Mouse (Mus musculus) testis, postnatal 14 days (tissue): ENCODE measurements around the gene Rpp30.

Experiments
- DNase-seq: peaks from one replicate; pipeline ENCODE4 v3.0.0; 2021; ENCODE audit warnings: low spot score

Gene Rpp30

DNA sequence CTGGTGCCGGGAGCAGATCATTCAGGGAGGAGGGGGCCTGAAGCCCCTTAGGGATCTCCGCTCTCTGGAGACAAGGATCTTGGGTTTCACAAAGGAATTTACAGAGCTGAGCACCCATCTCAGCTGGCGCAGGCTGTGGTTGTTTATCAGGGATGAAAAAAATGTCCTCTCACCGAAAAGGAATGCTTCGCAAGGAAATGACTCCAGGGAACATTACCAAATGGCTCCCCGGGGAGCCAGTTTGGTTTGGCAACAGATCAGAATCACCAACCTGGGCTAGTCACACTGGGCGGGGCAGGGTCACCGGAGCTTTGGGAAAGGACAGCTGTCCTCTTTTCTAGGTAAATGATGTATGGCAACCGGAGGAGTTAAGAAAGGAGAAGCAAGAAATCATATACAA is 45.7 kb downstream of the Rpp30 start:
- no peak for DNase-seq

DNA sequence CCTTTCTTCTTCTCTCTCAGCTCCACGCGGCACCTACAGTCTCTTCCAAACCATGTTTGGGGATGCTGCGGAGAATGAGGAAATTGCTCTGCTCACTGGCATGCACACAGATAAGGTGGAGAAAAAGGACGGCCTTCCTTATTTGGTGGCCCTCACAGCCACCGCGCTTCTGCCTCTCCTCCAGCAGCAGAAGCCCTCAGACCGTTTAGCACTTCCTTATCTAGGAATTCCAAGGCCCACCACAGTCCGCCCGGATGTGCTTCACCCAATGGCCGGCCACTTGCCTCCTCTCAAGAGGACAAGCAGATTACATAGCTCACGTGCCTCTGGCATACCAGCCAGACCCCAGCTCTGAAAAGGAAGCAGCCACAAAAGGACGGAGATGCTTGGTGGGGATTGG is 46.1 kb downstream of the Rpp30 start:
- DNase-seq = no peak

DNA sequence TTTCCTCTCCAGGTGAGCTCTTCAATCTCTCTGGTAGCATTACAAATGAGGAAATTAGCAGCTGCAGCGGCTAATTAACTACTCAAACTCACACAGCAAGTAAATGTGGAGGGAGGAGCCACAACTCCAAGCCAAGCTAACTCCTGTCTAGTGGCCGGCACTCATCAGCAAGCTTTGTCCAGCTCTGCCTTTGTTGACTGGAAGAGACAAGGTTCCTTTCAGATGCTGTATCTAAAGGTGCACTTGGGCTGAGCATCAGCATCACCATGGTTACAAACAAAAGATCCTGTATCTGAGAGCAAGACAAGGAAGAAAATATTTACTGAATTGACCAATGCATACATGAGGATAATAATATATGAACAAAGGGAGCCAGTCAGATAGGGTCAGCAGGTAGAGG is 46.7 kb downstream of the Rpp30 start:
- no peak for DNase-seq

GRCm38 (mm10) chr19:36131990-36132389 is 48.5 kb downstream of the Rpp30 start:
- no peak for DNase-seq

DNA sequence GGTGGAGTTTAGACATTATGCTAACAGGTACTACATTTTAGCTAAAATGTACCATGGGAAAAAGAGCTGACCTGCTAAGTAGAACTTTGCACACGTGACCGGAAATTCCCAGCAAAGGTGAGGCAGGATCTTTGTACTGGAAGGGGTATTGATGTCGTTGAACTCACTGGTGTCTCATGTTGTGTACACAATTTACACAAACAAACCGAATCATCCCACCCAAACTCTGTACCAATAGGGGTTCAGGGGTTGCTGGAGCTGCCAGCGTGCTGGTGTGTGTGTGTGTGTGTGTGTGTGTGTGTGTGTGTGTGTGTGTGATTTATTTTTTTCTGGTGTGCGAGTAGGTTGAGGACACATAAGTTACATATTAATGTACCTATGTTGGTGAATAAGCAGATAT is 49.5 kb downstream of the Rpp30 start:
- no peak for DNase-seq

DNA sequence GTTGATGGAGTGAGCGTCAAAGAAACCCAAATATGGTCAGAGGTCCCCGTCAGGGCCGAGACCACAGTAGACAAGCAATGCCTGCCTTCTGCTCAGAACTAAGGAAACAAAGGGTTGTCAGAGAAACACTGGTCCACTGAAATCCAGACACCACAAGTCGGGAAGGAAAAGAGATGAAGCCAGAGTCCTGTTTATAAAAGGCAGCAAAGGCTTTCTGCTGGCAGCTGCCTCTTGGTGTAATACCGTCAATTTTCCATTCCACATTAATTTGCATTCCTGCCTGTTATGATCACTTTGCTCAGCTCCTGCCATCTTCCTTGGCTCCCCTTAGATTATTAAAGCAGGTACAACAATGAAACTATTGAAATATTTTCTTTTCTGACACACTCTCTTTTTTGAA is 50.2 kb downstream of the Rpp30 start:
- no peak for DNase-seq

GRCm38 (mm10) chr19:36143571-36143970 is 60.1 kb downstream of the Rpp30 start:
- no peak for DNase-seq

GRCm38 (mm10) chr19:36148578-36148977 is 65.1 kb downstream of the Rpp30 start:
- DNase-seq = no peak

DNA sequence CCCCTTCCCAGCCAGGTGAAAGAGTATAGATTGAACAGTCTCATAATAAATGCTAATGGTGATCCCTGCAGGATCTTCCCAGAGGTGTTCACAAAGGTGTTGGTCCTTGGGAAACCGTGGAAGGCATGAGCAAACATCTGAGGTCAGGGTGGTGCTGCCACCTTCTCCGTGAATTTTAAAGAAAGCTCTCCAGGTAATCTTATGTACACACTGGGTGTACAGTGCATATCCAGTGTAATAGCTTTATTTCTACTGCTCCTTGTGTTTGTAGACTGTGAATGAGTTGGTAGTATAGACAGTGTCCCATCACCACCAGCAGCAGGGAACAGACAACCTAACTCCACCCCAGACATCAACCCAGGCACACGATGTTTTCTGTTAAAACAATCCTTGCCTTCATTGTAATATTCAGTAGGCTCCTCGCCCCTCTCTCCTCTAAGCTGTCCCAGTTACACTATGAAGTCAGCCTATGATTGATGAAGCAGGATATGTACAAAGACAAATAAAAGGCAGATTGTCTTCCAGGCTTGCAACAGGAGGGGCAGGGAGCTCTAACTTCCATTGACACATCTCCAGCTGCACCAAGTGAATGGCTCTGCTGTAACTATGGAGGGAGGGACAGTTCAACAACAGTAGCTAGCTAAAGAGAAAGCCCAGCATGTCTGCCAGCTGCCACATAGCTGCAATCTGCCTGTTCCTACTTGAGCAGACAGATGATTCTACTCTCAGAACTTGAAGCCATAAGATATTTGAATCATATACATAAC is 66.9 kb downstream of the Rpp30 start:
- DNase-seq = no peak
